Mouse (Mus musculus) neutrophil, adult 83 days (primary cell): Measurements from ENCODE around the gene Kptn. TPM values are rescaled to one million over a fixed set of nuclear protein-coding genes. Genes with fewer than 3 reads are reported as not detected.

ENCODE experiments used
- total RNA-seq, 2 experiments: library from RNA; stranded (reverse); gene quantifications; one replicate each; pipeline ENCODE4 v1.2.4; 2023

The Kptn gene
- 10 to 100 TPM; 15.0 to 19.8 TPM for total RNA-seq

GRCm38 (mm10) chr7:16119569-16120261 lies at the start of gene Kptn:
Kptn (plus strand) TSS chr7:16119895.

GRCm38 (mm10) chr7:16098021-16099017 lies 21.4 kb upstream of the Kptn start, which contains the start of gene Napa:
Napa (plus strand) TSS chr7:16098458.

GRCm38 (mm10) chr7:16129421-16129845 lies 9.7 kb downstream of the Kptn start, which contains the start of gene Slc8a2:
Slc8a2 (plus strand) TSS chr7:16129826.

GRCm38 (mm10) chr7:16174597-16175541 lies 55.2 kb downstream of the Kptn start, which contains the start of gene Meis3:
Meis3 (plus strand) TSS chr7:16175090.

Other genes starting within 250 kb of the Kptn start
- not detected for gene Crx, start 239.9 kb upstream of the Kptn start, total RNA-seq
- not detected for gene Crxos, start 237.3 kb upstream of the Kptn start, total RNA-seq
- gene Selenow, start 197.5 kb upstream of the Kptn start, total RNA-seq, result 10 to 100 TPM; 31.4 to 34.4 TPM
- 100 to 1,000 TPM; 141 to 146 TPM for gene Nop53, start 173.8 kb upstream of the Kptn start, total RNA-seq
- under 1 TPM; 0.24 to 0.53 TPM for gene Ehd2, start 152.3 kb upstream of the Kptn start, total RNA-seq
- gene Bicra, start 72.0 kb upstream of the Kptn start, total RNA-seq, result 10 to 100 TPM; 24.9 to 29.6 TPM
- under 1 TPM; 0.28 to 0.40 TPM for gene Zfp541, start 58.1 kb upstream of the Kptn start, total RNA-seq
- 100 to 1,000 TPM; 121 to 141 TPM for gene Napa, start 21.4 kb upstream of the Kptn start, total RNA-seq
- not detected for gene Slc8a2, start 9.9 kb downstream of the Kptn start, total RNA-seq
- gene Meis3, start 55.2 kb downstream of the Kptn start, total RNA-seq, result under 1 TPM in 1 of 2 experiments, not detected in 1; 0.31 TPM
- 10 to 100 TPM; 21.4 to 24.2 TPM for gene Dhx34, start 102.1 kb downstream of the Kptn start, total RNA-seq
- 10 to 100 TPM; 24.0 to 25.0 TPM for gene C5ar2, start 124.3 kb downstream of the Kptn start, total RNA-seq
- gene C5ar1, start 139.6 kb downstream of the Kptn start, total RNA-seq, result 100 to 1,000 TPM; 318 to 350 TPM
- 10 to 100 TPM; 11.0 to 12.4 TPM for gene Inafm1, start 153.7 kb downstream of the Kptn start, total RNA-seq
- 100 to 1,000 TPM; 134 to 171 TPM for gene Ccdc9, start 166.9 kb downstream of the Kptn start, total RNA-seq
- 10 to 100 TPM; 24.8 to 27.5 TPM for gene Bbc3, start 188.5 kb downstream of the Kptn start, total RNA-seq